Mouse (Mus musculus) adipocyte (in vitro differentiated cells): ENCODE data around the gene Traf4.
A peak's percentile ranks its signal among the peaks of the same experiment; 100 is the strongest.
"Not testable (repeated sequence)": the region's sequence is repeated elsewhere in the genome, so short reads cannot be mapped to it uniquely, and the experiment has no call there.

ENCODE experiments used
- DNase-seq: peaks from one replicate; pipeline ENCODE4 v3.0.0-alpha.2; 2016; ENCODE audit warnings: low spot score

Gene Traf4

GRCm38 (mm10) chr11:78164924-78165760, at the start of gene Traf4:
Gene Traf4 (minus strand): TSS chr11:78165589.
- peak; percentile 92 for DNase-seq

DNA sequence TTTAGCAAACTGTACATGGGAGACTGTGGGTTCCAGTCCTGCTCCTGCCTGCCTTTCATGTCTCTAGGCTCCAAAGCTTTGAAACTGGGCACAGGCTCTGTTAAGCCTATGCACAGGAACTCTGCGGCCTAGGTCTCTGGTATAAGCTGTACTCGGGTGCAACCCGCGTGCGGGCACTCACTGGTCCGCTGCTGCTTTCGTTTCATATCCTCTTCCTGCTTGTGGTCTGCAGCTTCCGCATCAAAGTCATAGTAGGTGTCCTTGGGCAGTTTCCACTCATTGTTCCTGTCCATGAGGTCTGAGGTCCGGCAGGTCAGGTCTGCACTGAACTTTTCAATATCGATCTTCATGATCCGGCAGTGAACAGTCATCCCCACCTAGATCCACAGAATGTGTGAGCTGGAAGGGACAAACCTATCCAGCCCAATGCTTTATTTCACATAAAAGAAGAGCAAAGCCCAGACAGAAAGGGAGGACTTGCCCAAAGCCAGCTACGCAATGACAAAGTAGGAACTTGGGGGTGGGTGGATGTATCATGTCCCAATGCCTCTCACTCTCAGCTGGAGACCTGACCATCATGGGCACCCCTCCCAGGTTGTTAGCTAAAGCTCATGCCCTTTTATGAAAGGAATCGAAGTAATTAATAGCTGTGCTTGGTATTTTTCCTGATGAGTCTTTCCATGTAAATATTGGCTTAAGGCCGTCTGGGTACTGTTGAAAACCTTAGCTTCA, 47.9 kb upstream of the Traf4 start:
- DNase-seq: no peak

- DNase-seq: peak; percentile 56
Measured at GRCm38 (mm10) chr11:78211513-78211912, 46.1 kb upstream of the Traf4 start.

GRCm38 (mm10) chr11:78210615-78211014, 45.2 kb upstream of the Traf4 start:
- peak; percentile 42 for DNase-seq

DNA sequence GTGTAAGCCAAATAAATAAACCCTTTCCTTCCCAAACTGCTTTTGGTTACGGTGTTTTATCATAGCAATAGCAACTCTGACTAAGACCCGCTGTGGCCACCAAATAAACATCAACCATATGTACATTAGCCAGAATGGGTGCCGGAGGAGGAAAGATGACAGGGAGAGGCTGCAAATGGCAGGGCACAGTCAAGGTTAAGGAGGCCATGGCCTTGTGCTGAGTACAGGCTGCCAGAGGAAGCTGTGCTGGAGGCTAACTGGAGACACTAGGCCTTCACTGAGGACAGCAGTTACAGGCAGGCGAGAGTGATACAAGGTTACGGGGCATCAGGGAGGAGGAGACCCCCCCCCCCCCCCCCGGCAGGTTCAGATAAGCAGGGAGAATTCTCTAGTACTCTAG, 44.5 kb upstream of the Traf4 start:
- no peak for DNase-seq

DNA sequence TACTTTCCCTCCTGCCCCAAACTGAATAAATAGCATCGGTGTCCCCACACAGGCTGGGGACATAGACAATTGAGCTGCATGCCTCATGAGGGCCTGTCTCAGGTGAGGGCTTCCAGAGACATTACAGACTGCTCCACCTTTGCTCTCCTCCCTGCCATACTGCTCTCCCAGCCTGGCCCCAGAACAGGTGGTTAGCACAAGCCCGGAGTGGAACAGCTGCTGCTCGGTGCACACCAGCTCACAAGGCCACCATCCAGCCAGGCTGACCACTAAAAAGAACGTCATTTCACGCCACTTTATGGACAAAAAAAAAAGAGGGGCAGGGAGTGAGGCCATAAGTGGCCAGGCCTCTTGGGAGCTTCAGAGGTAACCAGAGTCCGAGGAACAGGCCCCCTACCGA, 41.8 kb upstream of the Traf4 start:
- DNase-seq: no peak

GRCm38 (mm10) chr11:78205361-78206206, 40.2 kb upstream of the Traf4 start:
- DNase-seq: no peak

GRCm38 (mm10) chr11:78204287-78204686, 38.9 kb upstream of the Traf4 start:
- no peak for DNase-seq

DNA sequence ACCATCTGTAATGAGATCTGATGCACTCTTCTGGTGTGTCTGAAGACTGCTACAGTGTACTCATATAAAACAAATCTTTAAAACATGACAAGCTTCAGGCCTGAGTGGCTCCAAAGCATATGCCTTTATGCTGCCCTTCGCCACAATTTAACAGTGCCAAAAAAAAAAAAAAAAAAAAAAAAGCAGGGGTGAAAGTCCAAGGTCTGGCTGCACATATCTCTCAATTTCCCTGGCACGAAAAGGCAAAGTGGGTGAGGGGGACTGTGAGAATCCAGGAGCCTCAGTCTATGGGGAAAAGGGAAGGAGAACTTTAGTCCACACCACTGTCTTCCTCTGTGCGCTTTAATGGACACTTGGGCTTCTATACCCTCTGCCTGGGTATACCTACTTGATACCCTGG, 37.0 kb upstream of the Traf4 start:
- DNase-seq: peak; percentile 76

DNA sequence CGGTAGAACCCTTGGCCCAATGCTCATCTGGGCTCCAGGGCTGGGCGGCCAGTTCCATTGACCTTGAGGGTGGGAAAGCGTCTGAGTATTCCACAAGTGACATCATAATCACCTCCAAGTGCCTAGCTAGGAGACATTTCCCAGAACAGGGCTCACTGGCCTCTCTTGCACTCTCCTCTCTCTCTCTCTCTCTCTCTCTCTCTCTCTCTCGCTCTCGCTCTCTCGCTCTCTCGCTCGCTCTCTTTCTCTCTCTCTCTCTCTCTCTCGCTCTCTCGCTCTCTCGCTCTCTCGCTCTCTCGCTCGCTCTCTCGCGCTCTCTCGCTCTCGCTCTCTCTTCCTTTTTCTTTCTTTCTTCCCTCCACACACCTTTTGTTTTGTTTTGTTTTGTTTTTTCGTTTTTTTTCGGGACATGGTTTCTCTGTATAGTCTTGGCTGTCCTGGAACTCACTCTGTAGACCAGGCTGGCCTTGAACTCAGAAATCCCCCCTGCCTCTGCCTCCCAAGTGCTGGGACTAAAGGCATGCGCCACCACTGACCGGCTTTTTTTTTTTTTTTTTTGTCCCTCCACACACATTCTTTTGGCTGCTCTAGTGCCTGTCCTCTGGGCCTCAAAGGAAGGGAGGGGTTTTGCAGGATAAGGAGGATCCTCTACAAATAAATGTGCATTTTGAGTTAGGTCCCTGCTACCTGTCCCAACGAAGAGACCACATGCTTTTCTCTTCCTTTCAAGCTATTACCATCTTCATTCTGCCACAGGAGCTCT, 29.9 kb upstream of the Traf4 start:
- no peak for DNase-seq

GRCm38 (mm10) chr11:78194411-78195100, 29.2 kb upstream of the Traf4 start:
- no peak for DNase-seq

GRCm38 (mm10) chr11:78193113-78193512, 27.7 kb upstream of the Traf4 start, which contains the start of gene Proca1:
Gene Proca1 (plus strand): TSS chr11:78193392.
- DNase-seq: no peak

- DNase-seq: no peak
Measured at GRCm38 (mm10) chr11:78190041-78190440, 24.7 kb upstream of the Traf4 start.

DNA sequence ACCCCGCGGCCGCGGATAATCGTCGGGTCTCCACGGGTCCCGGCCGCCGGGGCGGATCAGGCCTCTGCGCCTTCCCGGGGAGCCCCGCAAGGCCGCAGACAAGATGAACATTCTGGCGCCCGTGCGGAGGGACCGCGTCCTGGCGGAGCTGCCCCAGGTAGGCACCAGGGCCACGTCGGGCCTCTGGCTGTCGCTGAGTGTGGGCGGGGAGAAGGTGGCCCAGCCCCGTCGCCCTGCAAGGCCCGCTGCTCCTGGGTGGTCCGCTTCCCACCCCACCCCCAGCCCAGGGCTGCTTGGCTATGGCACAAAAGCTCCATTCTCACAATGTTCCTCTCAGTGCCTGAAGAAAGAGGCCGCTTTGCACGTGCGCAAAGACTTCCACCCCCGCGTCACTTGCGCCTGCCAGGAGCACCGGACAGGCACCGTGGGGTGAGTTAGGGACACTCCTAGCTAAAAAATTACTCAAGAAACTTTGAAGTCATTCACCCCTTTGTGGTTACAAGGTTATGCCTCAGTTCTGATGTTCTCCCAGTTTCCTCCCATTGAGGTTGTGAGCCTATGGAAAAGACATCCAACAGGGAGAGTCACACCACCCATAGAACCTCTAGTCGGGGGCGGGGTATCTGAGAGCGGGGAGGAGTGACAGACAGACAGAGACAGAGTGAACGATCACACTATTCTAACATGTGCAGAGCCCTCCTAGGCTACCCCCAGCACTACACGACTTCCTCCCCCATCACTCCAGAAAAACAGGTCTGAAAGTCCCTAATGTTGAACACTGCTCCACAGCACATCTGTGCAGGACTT, 24.0 kb upstream of the Traf4 start:
- DNase-seq: peak; percentile 68

DNA sequence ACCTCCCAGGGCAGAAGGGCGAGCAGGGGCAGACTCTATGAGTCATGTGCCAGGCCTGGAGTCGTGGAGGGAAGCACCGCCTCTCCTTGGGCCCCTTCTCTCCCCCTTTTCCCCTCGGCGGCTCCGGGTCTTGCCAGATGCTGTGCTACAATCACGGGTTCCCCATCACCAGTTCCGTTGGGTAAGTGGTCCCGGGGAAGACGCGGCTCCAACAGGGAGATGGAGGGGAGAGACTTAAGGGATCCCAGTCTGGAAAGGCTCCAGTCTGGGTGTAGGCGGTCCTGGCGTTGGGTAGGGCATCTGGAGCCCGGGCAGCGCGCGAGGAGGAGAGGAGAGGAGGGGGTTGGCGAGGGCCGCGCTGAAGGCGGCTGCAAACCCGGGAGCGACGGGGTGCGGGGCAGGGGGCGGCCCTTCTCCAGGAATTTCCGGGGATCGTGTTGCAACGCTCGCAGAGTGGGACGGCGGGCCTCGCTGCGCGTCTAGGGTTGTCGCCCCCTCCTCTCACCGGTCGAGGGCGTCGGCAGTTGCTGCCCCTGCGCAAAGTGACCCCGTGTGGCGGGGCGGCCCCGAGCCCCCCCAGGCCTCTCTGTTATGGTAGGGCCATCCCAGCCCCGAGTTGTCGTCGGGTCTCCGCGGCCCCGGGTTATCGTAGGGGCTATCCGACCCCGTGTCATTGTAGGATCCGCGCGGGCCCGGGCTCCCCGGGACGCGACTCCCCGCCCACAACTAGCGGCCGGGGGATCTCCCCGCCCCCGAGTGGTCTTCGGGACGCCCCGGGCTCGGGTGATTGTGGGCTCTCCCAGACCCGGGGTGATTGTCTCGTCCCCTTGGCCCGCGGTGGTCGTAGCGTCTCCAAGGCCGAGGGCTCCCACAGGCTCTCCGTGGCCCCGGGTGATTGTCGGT, 23.2 kb upstream of the Traf4 start, which contains the start of gene Rab34:
Gene Rab34 (plus strand): TSS at position 100 of the 903 bp plus-strand sequence.
- peak; percentile 90 for DNase-seq

GRCm38 (mm10) chr11:78184702-78185101, 19.3 kb upstream of the Traf4 start:
- DNase-seq: not testable (repeated sequence)

DNA sequence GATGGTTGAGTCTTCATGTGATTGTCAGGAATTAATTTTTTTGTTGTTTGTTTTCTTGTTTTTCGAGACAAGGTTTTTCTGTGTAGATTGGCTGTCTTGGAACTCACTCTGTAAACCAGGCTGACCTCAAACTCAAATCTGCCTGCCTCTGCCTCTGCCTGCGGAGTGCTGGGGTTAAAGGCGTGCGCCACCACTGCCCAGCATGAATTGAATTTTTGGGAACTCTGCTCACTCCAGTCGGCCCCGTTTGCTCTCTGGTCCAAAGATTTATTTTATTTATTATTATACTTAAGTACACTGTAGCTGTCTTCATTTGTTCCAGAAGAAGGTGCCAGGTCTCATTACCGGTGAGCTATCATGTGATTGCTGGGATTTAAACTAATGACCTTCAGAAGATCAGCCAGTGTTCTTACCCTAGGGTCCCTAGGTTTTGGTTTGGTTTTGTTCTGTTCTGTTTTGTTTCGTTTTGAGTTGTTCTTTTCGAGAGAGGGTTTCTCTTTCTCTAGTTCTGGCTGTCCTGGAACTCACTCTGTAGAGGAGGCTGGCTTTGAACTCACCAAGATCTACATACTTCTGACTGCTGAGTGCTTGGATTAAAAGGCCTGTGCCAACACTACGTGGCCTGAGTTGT, 18.6 kb upstream of the Traf4 start:
- DNase-seq: peak; percentile 46
